Mouse (Mus musculus) myocyte (in vitro differentiated cells): ENCODE measurements around the gene Pom121l2. TPM values are rescaled to one million over a fixed set of nuclear protein-coding genes. Genes with fewer than 3 reads are reported as not detected.

Source experiments
- H3K27me3 ChIP-seq: one replicate; pipeline ENCODE4 v1.6.1; 2011; ENCODE audit not compliant: control insufficient read depth, insufficient read depth, insufficient read length
- H3K36me3 ChIP-seq: one replicate; pipeline ENCODE4 v1.6.1; 2011; ENCODE audit not compliant: control insufficient read depth, insufficient read depth
- H3K4me2 ChIP-seq: one replicate; pipeline ENCODE4 v1.6.1; 2011; ENCODE audit warnings: low read depth, control low read depth
- H3K4me3 ChIP-seq: one replicate; pipeline ENCODE4 v1.5.1; 2011; ENCODE audit warnings: mild to moderate bottlenecking, control low read depth, moderate library complexity
- H3K79me2 ChIP-seq: one replicate; pipeline ENCODE4 v1.6.1; 2011; ENCODE audit not compliant: control insufficient read depth, insufficient read depth
- H3ac ChIP-seq: one replicate; pipeline ENCODE4 v1.6.1; 2011; ENCODE audit not compliant: control insufficient read depth, insufficient read length
- CEBPB ChIP-seq: IDR thresholded peaks from 2 replicates; pipeline ENCODE4 v1.6.1; 2011; ENCODE audit warnings: mild to moderate bottlenecking, moderate library complexity; ENCODE audit not compliant: poor library complexity, insufficient read depth, severe bottlenecking
- E2F4 ChIP-seq: IDR thresholded peaks from one replicate; pipeline ENCODE4 v1.6.1; 2011; ENCODE audit warnings: mild to moderate bottlenecking, control low read depth, moderate library complexity; ENCODE audit not compliant: insufficient read depth
- MAX ChIP-seq: IDR thresholded peaks from one replicate; pipeline ENCODE4 v1.6.1; 2011; ENCODE audit warnings: low read depth, mild to moderate bottlenecking, control low read depth
- MYOD1 ChIP-seq, 3 experiments: IDR thresholded peaks; one replicate each; pipeline ENCODE4 v1.6.1; 2011; ENCODE audit warnings: control low read depth in 2 of 3, low read depth in 2 of 3, mild to moderate bottlenecking in 2 of 3, moderate library complexity in 1 of 3; ENCODE audit not compliant: insufficient read length in 2 of 3, control insufficient read depth in 1 of 3
- MYOG ChIP-seq, 3 experiments: IDR thresholded peaks; one replicate each; pipeline ENCODE4 v1.6.1; 2011; ENCODE audit warnings: control low read depth in 2 of 3, low read depth in 2 of 3, mild to moderate bottlenecking in 2 of 3; ENCODE audit not compliant: insufficient read length in 2 of 3, control insufficient read depth in 1 of 3, insufficient read depth in 1 of 3
- POLR2A ChIP-seq: IDR thresholded peaks from one replicate; pipeline ENCODE4 v1.6.1; 2011; ENCODE audit warnings: low read depth, mild to moderate bottlenecking, control low read depth, moderate library complexity; ENCODE audit not compliant: insufficient read length
- POLR2AphosphoS2 ChIP-seq: IDR thresholded peaks from one replicate; pipeline ENCODE4 v1.6.1; 2011; ENCODE audit warnings: low read depth, control low read depth; ENCODE audit not compliant: insufficient read length
- REST ChIP-seq: IDR thresholded peaks from one replicate; pipeline ENCODE4 v1.6.1; 2011; ENCODE audit warnings: mild to moderate bottlenecking, control low read depth, moderate library complexity; ENCODE audit not compliant: insufficient read depth, insufficient read length
- SRF ChIP-seq: IDR thresholded peaks from one replicate; pipeline ENCODE4 v1.6.1; 2011; ENCODE audit warnings: low read depth; ENCODE audit not compliant: control insufficient read depth, insufficient read length
- TCF12 ChIP-seq: IDR thresholded peaks from one replicate; pipeline ENCODE4 v1.6.1; 2011; ENCODE audit warnings: mild to moderate bottlenecking, control low read depth; ENCODE audit not compliant: poor library complexity, insufficient read depth, severe bottlenecking
- TCF3 ChIP-seq: IDR thresholded peaks from one replicate; pipeline ENCODE4 v1.6.1; 2011; ENCODE audit warnings: low read depth, control low read depth; ENCODE audit not compliant: insufficient read length
- USF1 ChIP-seq: IDR thresholded peaks from one replicate; pipeline ENCODE4 v1.6.1; 2011; ENCODE audit warnings: low read depth, mild to moderate bottlenecking, control low read depth, moderate library complexity
- polyA plus RNA-seq: library from polyadenylated mRNA; unstranded; fragments of >200 nt; fragmentation: generic; extraction: Trizol; gene quantifications from one replicate; pipeline ENCODE4 v1.2.1, GENCODE M21; 2012; ENCODE audit warnings: missing spikeins

Gene Pom121l2
- polyA plus RNA-seq, 1 experiment, result not detected

DNA sequence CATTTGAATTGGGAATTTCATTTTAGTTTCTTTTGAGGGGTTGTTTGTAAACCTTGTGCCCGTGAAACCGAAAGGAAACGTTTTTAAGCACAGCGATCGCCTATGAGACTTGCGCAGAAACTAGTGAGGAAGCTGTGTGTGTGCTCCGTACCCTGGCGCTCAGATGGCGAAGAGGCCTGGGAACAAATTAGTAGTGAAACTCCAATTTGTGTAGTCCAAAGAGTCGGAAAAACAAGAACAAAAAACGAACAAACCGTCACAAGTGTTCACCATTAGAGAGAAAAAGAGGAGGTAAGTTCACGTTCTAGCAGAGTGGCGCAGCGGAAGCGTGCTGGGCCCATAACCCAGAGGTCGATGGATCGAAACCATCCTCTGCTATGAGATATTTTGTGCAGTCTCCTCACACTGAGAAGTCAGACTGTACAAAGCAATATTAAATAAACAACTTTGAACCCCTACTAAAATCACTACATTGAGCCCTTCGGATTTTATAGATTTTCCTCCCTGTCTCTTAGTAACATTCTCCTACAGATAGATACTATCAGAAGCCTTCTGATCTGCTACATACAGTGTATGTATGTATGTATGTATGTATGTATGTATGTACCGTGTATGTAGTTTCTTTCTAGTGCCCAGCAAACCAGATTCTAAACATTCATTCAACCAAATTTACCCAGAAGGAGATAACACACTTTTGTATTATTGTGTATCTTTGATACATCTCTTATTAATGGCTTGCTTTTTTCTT lies 6.1 kb upstream of the Pom121l2 start:
- H3K79me2 ChIP-seq, result no peaks in the 10 kb centered on the region
- H3K36me3 ChIP-seq, result no peaks in the 10 kb centered on the region
- H3K27me3 ChIP-seq, result no peaks in the 10 kb centered on the region
- TF ChIP-seq E2F4 (no peak), MAX (no peak), USF1 (no peak), CEBPB (no peak), TCF12 (no peak)
- H3ac ChIP-seq, result peak overlapping the region; percentile 62
- H3K4me3 ChIP-seq, result peak overlapping the region; percentile 47
- H3K4me2 ChIP-seq, result peak overlapping the region; percentile 31

- TF ChIP-seq TCF12, result no peak
- TF ChIP-seq MAX, result no peak
- no peak for TF ChIP-seq MYOD1 (IDR thresholded peaks at IDR 0.05; ENCODE audit: control insufficient read depth in 1 of 3, insufficient read length in 2 of 3, low read depth in 2 of 3)
- no peak for TF ChIP-seq POLR2AphosphoS2
- TF ChIP-seq CEBPB, result no peak
- no peak for TF ChIP-seq TCF3
- TF ChIP-seq SRF, result no peak
- TF ChIP-seq POLR2A, result no peak
- TF ChIP-seq REST, result no peak
- no peak for TF ChIP-seq MYOG (IDR thresholded peaks at IDR 0.05; ENCODE audit: control insufficient read depth in 1 of 3, insufficient read depth in 1 of 3, insufficient read length in 2 of 3, low read depth in 2 of 3)
- TF ChIP-seq USF1, result no peak
- TF ChIP-seq E2F4, result no peak
- Histone ChIP-seq H3K4me3 (no peak overlapping the region), H3K36me3 (no peaks in the 10 kb centered on the region), H3ac (no peak overlapping the region), H3K27me3 (peaks cover 21% of the 10 kb centered on the region), H3K79me2 (no peaks in the 10 kb centered on the region), H3K4me2 (no peak overlapping the region)
These were observed 804 bp downstream of the Pom121l2 start for GRCm38 (mm10) chr13:21981803-21982193.

DNA sequence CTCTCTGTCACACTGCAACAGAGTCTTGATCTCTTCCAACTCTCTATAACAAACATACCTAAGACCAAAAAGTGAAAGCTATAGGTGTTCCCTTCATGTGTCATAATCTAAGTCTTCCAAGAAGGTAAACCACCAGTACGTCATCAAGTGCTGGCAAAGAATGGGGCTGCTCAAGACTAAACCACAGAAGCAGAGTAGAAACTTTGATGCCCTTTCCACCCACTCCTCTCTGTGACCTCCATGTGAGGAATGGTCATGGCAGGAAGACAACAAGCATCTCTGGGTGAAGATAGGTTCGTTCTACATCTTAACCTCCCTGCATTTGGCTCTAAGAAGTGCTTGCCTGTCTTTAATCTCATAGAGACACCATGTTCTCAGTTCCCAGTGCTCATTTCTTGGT lies 3.5 kb downstream of the Pom121l2 start:
- peaks cover 21% of the 10 kb centered on the region for H3K27me3 ChIP-seq
- H3K36me3 ChIP-seq, result no peaks in the 10 kb centered on the region
- H3ac ChIP-seq, result no peak overlapping the region
- no peak overlapping the region for H3K4me2 ChIP-seq
- TF ChIP-seq MYOG (IDR thresholded peaks at IDR 0.05; ENCODE audit: control insufficient read depth in 1 of 3, insufficient read depth in 1 of 3, insufficient read length in 2 of 3, low read depth in 2 of 3) (no peak), REST (no peak), TCF12 (no peak), CEBPB (no peak), E2F4 (no peak), TCF3 (no peak)
- H3K79me2 ChIP-seq, result no peaks in the 10 kb centered on the region
- no peak overlapping the region for H3K4me3 ChIP-seq

GRCm38 (mm10) chr13:21992550-21992949 lies 11.6 kb downstream of the Pom121l2 start:
- no peak overlapping the region for H3K4me2 ChIP-seq
- H3K27me3 ChIP-seq, result no peaks in the 10 kb centered on the region
- H3K4me3 ChIP-seq, result no peak overlapping the region
- no peaks in the 10 kb centered on the region for H3K36me3 ChIP-seq
- TF ChIP-seq TCF3 (no peak), CEBPB (no peak), TCF12 (no peak), MAX (no peak), MYOD1 (IDR thresholded peaks at IDR 0.05; ENCODE audit: control insufficient read depth in 1 of 3, insufficient read length in 2 of 3, low read depth in 2 of 3) (no peak), MYOG (IDR thresholded peaks at IDR 0.05; ENCODE audit: control insufficient read depth in 1 of 3, insufficient read depth in 1 of 3, insufficient read length in 2 of 3, low read depth in 2 of 3) (no peak), USF1 (no peak), REST (no peak), E2F4 (no peak), POLR2A (no peak), POLR2AphosphoS2 (no peak), SRF (no peak)
- H3ac ChIP-seq, result no peak overlapping the region
- H3K79me2 ChIP-seq, result no peaks in the 10 kb centered on the region
